Mouse (Mus musculus): ENCODE measurements at regions not wholly inside any gene's neighbourhood (a gene's known extent, or its start where the extent isn't known, plus 50 kb on each side); places are given as distances from the start of the nearest gene placed in this dataset.
A peak's percentile ranks its signal among the peaks of the same experiment; 100 is the strongest.

GRCm38 (mm10) chr14:18389390-18389789 is 57.7 kb upstream of the Ube2e1 start:
- Histone ChIP-seq H3K9me3 (ENCODE audit: low read length) (no peaks in the 10 kb centered on the region), H3K27ac (ENCODE audit: low read depth, low read length) (no peak overlapping the region), H3K36me3 (ENCODE audit: insufficient read depth, low read length) (no peaks in the 10 kb centered on the region), H3K9ac (replicated peaks; ENCODE audit: low read length, poor library complexity, severe bottlenecking) (no peak overlapping the region), H3K4me1 (ENCODE audit: insufficient read depth, low read length) (no peaks in the 10 kb centered on the region), H3K27me3 (ENCODE audit: insufficient read depth, low read length) (no peaks in the 10 kb centered on the region), H3K4me2 (ENCODE audit: low read depth, low read length, poor library complexity, severe bottlenecking) (no peak overlapping the region), H3K4me3 (ENCODE audit: low read depth, low read length) (no peak overlapping the region)
- TF ChIP-seq CTCF (IDR thresholded peaks at IDR 0.05): no peak
- no peak for DNase-seq (ENCODE audit: low spot score)
- ATAC-seq (ENCODE audit: low FRiP score): no peak
- WGBS: 91% methylated on average over 6 of the region's 6 CpGs

GRCm38 (mm10) chr14:18385953-18386668 is 54.5 kb upstream of the Ube2e1 start:
- peak; percentile 53 for DNase-seq (ENCODE audit: low spot score)
- no peaks in the 10 kb centered on the region for H3K4me1 ChIP-seq (ENCODE audit: insufficient read depth, low read length)
- no peaks in the 10 kb centered on the region for H3K9me3 ChIP-seq (ENCODE audit: low read length)
- no peak overlapping the region for H3K4me3 ChIP-seq (ENCODE audit: low read depth, low read length)
- no peak overlapping the region for H3K4me2 ChIP-seq (ENCODE audit: low read depth, low read length, poor library complexity, severe bottlenecking)
- no peaks in the 10 kb centered on the region for H3K27me3 ChIP-seq (ENCODE audit: insufficient read depth, low read length)
- no peak; the same call in 1 of the 2 replicates for ATAC-seq (ENCODE audit: low FRiP score)
- no peak for TF ChIP-seq CTCF (IDR thresholded peaks at IDR 0.05)
- no peak overlapping the region for H3K27ac ChIP-seq (ENCODE audit: low read depth, low read length)
- 80% methylated on average over 6 of the region's 6 CpGs for WGBS
- no peaks in the 10 kb centered on the region for H3K36me3 ChIP-seq (ENCODE audit: insufficient read depth, low read length)
- H3K9ac ChIP-seq (replicated peaks; ENCODE audit: low read length, poor library complexity, severe bottlenecking): no peak overlapping the region

Measured in midbrain, postnatal 0 days (tissue).